Mouse (Mus musculus): ENCODE results near the gene S100a5. TPM values are rescaled to one million over a fixed set of nuclear protein-coding genes. Genes with fewer than 3 reads are reported as not detected.

S100a5 gene
- not detected in 2 replicates for polyA plus RNA-seq (2014; fragmentation: Nextera tagmentation; extraction: Ambion mirVana)

- no peak for DNase-seq (ENCODE audit: low spot score)
- 59% methylated on average over 3 of the region's 3 CpGs for WGBS
These were observed at the start of gene S100a5 for GRCm38 (mm10) chr3:90608223-90608622. TSS of gene S100a5 (plus strand) at chr3:90608523.

DNA sequence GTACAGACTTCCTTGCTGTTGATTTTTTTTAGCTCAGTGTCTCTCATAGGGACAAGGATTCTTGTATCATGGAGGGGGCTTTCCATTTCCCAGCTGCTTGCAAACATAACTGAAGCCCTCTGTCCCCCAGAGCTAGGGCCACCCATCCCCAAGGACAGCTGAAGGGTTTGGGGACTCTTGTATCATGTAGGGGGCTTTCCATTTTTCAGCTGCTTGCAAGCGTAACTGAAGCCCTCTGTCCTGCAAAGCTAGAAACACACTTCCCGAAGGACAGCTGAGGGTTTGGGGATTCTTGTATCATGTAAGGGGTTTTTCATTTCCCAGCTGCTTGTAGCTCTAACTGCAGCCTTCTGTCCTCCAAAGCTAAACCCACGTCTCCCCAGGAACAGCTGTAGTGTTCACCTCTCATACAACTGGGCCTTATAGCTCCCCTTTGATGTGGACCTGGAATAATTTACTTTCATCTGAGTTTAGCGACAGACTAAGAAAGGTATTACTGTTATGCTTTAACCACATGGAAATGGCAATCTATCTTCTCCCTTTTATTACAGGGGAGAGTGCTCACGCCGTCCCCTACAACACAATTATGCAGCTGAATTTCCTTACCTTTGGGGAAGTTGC lies 48.2 kb upstream of the S100a5 start, which contains the start of gene S100a3:
Gene S100a3, plus strand, starts transcription at position 571 of the 621 bp plus-strand sequence.
- WGBS = 79% methylated on average over 6 of the region's 6 CpGs
- Histone ChIP-seq H3K27me3 (ENCODE audit: control insufficient read depth, insufficient read depth, low read length) (no peaks in the 10 kb centered on the region), H3K4me3 (ENCODE audit: low read depth, low read length) (no peak within 1 kb of the TSS), H3K4me2 (ENCODE audit: low read depth, low read length) (no peak within 1 kb of the TSS), H3K9ac (replicated peaks; ENCODE audit: low read length) (no peak within 1 kb of the TSS), H3K9me3 (replicated peaks; ENCODE audit: control insufficient read depth, low read length) (no peaks in the 10 kb centered on the region), H3K4me1 (ENCODE audit: control insufficient read depth, insufficient read depth, low read length) (no peaks in the 10 kb centered on the region), H3K36me3 (replicated peaks; ENCODE audit: control insufficient read depth, insufficient read depth, low read depth, low read length) (no peaks in the 10 kb centered on the region), H3K27ac (replicated peaks; ENCODE audit: low read depth, low read length) (no peak within 1 kb of the TSS)
- ATAC-seq (replicated peaks; ENCODE audit: insufficient number of reproducible peaks, low FRiP score, low TSS enrichment, low read depth) (no peak), DNase-seq (ENCODE audit: low spot score) (no peak)

More at GRCm38 (mm10) chr3:90608223-90608622, at the start of gene S100a5:
- H3K4me3 ChIP-seq (ENCODE audit: low read depth, low read length) = no peak within 1 kb of the TSS
- no peak within 1 kb of the TSS for H3K4me2 ChIP-seq (ENCODE audit: low read depth, low read length)
- H3K27me3 ChIP-seq (ENCODE audit: control insufficient read depth, insufficient read depth, low read length) = no peaks in the 10 kb centered on the region
- H3K36me3 ChIP-seq (replicated peaks; ENCODE audit: control insufficient read depth, insufficient read depth, low read depth, low read length) = no peaks in the 10 kb centered on the region
- H3K27ac ChIP-seq (replicated peaks; ENCODE audit: low read depth, low read length) = no peak within 1 kb of the TSS
- ATAC-seq (replicated peaks; ENCODE audit: insufficient number of reproducible peaks, low FRiP score, low TSS enrichment, low read depth) = no peak
- H3K9me3 ChIP-seq (replicated peaks; ENCODE audit: control insufficient read depth, low read length) = no peaks in the 10 kb centered on the region
- H3K4me1 ChIP-seq (ENCODE audit: control insufficient read depth, insufficient read depth, low read length) = no peaks in the 10 kb centered on the region; the same call in 1 of the 2 replicates
- H3K9ac ChIP-seq (replicated peaks; ENCODE audit: low read length) = no peak within 1 kb of the TSS

GRCm38 (mm10) chr3:90574691-90575090 lies 33.6 kb upstream of the S100a5 start:
- Histone ChIP-seq H3K27me3 (ENCODE audit: control insufficient read depth, insufficient read depth, low read length) (no peaks in the 10 kb centered on the region), H3K4me2 (ENCODE audit: low read depth, low read length) (no peak overlapping the region), H3K4me3 (ENCODE audit: low read depth, low read length) (no peak overlapping the region), H3K4me1 (ENCODE audit: control insufficient read depth, insufficient read depth, low read length) (no peaks in the 10 kb centered on the region), H3K9me3 (replicated peaks; ENCODE audit: control insufficient read depth, low read length) (no peaks in the 10 kb centered on the region), H3K36me3 (replicated peaks; ENCODE audit: control insufficient read depth, insufficient read depth, low read depth, low read length) (no peaks in the 10 kb centered on the region), H3K9ac (replicated peaks; ENCODE audit: low read length) (no peak overlapping the region), H3K27ac (replicated peaks; ENCODE audit: low read depth, low read length) (no peak overlapping the region)
- no peak for DNase-seq (ENCODE audit: low spot score)
- WGBS = 86% methylated on average over 5 of the region's 5 CpGs
- ATAC-seq (replicated peaks; ENCODE audit: insufficient number of reproducible peaks, low FRiP score, low TSS enrichment, low read depth) = no peak

DNA sequence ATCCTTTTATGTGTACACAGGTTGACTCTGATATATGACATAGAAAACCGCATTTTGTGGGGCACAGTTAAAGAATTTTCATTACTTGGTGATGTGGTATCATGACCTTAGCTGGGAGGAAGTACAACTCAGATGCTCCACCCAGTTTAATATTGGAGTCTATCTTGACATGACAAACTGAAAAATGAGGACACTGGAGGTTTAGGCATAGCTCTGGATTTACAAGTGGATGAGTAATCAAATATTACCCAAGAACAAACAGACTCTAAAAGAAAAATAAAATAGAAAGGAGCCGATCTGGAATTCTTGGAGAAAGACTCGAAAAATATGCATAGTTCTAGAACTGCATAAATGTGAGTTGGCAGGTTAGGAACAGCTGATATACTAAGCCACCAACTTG lies 33.0 kb upstream of the S100a5 start:
- WGBS = 90% methylated on average over 3 of the region's 3 CpGs
- H3K9ac ChIP-seq (replicated peaks; ENCODE audit: low read length) = no peak overlapping the region
- H3K27ac ChIP-seq (replicated peaks; ENCODE audit: low read depth, low read length) = no peak overlapping the region
- H3K9me3 ChIP-seq (replicated peaks; ENCODE audit: control insufficient read depth, low read length) = no peaks in the 10 kb centered on the region
- no peak overlapping the region for H3K4me2 ChIP-seq (ENCODE audit: low read depth, low read length)
- ATAC-seq (replicated peaks; ENCODE audit: insufficient number of reproducible peaks, low FRiP score, low TSS enrichment, low read depth) = no peak
- DNase-seq (ENCODE audit: low spot score) = no peak
- no peaks in the 10 kb centered on the region for H3K4me1 ChIP-seq (ENCODE audit: control insufficient read depth, insufficient read depth, low read length)
- no peak overlapping the region for H3K4me3 ChIP-seq (ENCODE audit: low read depth, low read length)
- H3K27me3 ChIP-seq (ENCODE audit: control insufficient read depth, insufficient read depth, low read length) = no peaks in the 10 kb centered on the region
- H3K36me3 ChIP-seq (replicated peaks; ENCODE audit: control insufficient read depth, insufficient read depth, low read depth, low read length) = no peaks in the 10 kb centered on the region

DNA sequence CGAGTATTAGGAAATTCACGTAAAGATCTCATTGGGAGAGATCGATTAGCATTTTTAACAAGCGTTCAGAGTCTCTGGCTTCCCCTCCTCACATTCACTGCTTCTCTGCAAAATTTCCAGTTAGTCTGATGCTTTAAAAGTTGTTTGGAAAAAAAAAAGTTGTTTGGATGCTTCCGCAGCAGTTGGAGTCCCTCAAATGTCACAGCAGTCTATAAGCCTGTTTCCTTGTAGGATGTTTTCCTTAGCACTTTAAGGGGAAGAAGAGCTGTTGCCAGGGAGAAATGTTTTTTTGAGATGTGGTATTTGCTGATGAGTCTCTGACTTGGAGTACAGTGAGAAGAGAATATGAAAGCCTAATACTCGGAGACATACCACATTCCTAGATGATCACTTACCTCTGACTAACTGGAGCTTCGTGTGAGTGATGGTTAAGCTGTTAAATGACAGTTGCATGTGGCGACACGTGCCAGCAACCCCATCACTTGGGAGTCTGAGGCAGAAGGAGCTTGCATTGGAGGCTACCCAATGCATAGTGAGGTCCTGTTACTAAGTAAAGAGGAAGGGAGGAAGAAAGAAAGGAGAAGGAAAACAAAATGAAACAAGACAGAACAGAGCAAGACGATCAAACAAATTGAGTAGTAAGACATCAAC lies 31.8 kb upstream of the S100a5 start:
- Histone ChIP-seq H3K4me1 (ENCODE audit: control insufficient read depth, insufficient read depth, low read length) (no peaks in the 10 kb centered on the region), H3K27me3 (ENCODE audit: control insufficient read depth, insufficient read depth, low read length) (no peaks in the 10 kb centered on the region), H3K36me3 (replicated peaks; ENCODE audit: control insufficient read depth, insufficient read depth, low read depth, low read length) (no peaks in the 10 kb centered on the region), H3K27ac (replicated peaks; ENCODE audit: low read depth, low read length) (no peak overlapping the region), H3K9me3 (replicated peaks; ENCODE audit: control insufficient read depth, low read length) (no peaks in the 10 kb centered on the region), H3K4me2 (ENCODE audit: low read depth, low read length) (no peak overlapping the region), H3K9ac (replicated peaks; ENCODE audit: low read length) (no peak overlapping the region), H3K4me3 (ENCODE audit: low read depth, low read length) (no peak overlapping the region)
- no peak for ATAC-seq (replicated peaks; ENCODE audit: insufficient number of reproducible peaks, low FRiP score, low TSS enrichment, low read depth)
- WGBS = 73% methylated on average over 10 of the region's 10 CpGs
- no peak for DNase-seq (ENCODE audit: low spot score)

DNA sequence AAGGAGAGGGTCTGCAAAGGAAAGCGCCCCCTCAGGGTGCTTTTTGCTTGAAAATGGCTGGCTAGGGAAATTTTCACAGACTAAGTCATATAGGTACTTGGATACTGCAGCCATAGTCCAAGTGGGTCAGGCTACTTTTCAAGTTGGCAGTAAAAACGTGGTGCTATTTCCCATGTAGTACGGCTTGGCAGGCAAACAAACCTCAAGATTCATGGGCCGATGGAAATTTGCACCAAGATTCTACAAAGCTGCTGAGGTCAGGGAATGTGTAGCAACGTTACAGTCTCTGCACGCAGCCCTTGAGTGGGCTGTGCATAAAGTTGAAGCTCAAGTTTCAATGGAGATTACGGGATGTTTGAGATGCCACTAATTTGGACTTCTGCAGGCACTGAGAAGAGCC lies 28.9 kb upstream of the S100a5 start:
- Histone ChIP-seq H3K27ac (replicated peaks; ENCODE audit: low read depth, low read length) (no peak overlapping the region), H3K27me3 (ENCODE audit: control insufficient read depth, insufficient read depth, low read length) (no peaks in the 10 kb centered on the region), H3K9me3 (replicated peaks; ENCODE audit: control insufficient read depth, low read length) (no peaks in the 10 kb centered on the region), H3K4me1 (ENCODE audit: control insufficient read depth, insufficient read depth, low read length) (no peaks in the 10 kb centered on the region), H3K36me3 (replicated peaks; ENCODE audit: control insufficient read depth, insufficient read depth, low read depth, low read length) (no peaks in the 10 kb centered on the region), H3K9ac (replicated peaks; ENCODE audit: low read length) (no peak overlapping the region), H3K4me2 (ENCODE audit: low read depth, low read length) (no peak overlapping the region), H3K4me3 (ENCODE audit: low read depth, low read length) (no peak overlapping the region)
- DNase-seq (ENCODE audit: low spot score) (no peak), ATAC-seq (replicated peaks; ENCODE audit: insufficient number of reproducible peaks, low FRiP score, low TSS enrichment, low read depth) (no peak)
- 61% methylated on average over 7 of the region's 7 CpGs for WGBS

DNA sequence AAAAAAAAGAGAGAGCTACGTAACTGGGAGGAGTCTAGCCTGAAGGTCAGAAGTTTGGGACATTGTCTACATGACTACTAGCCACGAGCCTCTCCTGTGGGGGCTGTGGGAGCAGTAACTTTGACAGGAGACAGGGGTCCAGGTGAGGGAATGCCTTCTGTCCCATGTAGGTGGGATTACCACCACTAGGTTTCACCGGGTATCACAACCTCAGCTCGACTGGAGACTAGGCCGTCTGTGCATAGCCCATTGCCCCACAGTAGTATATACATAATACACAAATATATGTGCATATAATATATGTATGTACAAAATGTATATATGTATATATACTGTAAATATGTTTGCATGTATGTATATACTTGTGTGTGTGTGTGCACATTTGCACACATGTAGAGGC lies 27.2 kb upstream of the S100a5 start:
- no peak for ATAC-seq (replicated peaks; ENCODE audit: insufficient number of reproducible peaks, low FRiP score, low TSS enrichment, low read depth)
- Histone ChIP-seq H3K9ac (replicated peaks; ENCODE audit: low read length) (no peak overlapping the region), H3K36me3 (replicated peaks; ENCODE audit: control insufficient read depth, insufficient read depth, low read depth, low read length) (no peaks in the 10 kb centered on the region), H3K9me3 (replicated peaks; ENCODE audit: control insufficient read depth, low read length) (no peaks in the 10 kb centered on the region), H3K4me1 (ENCODE audit: control insufficient read depth, insufficient read depth, low read length) (no peaks in the 10 kb centered on the region), H3K4me2 (ENCODE audit: low read depth, low read length) (no peak overlapping the region), H3K27me3 (ENCODE audit: control insufficient read depth, insufficient read depth, low read length) (no peaks in the 10 kb centered on the region), H3K4me3 (ENCODE audit: low read depth, low read length) (no peak overlapping the region), H3K27ac (replicated peaks; ENCODE audit: low read depth, low read length) (no peak overlapping the region)
- WGBS = 88% methylated on average over 5 of the region's 5 CpGs
- no peak for DNase-seq (ENCODE audit: low spot score)

DNA sequence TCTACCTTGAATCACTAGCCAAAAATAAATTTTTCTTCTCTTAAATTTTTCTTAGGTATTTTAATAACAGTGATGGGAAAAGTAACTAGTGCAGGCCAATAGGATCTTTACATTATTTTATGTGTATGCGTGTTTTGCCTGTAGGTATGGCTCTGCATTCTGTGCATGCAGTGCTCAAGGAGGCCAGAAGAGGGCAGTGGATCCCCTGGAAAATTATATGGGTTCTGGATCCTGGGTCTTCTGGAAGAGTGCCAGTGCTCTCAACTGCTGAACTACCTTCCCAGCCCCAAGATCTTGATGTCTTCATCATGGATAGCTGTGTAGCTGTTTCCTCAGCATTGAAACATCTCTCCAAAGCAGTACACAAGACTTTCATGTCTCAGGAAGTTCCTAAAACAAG lies 26.2 kb upstream of the S100a5 start:
- ATAC-seq (replicated peaks; ENCODE audit: insufficient number of reproducible peaks, low FRiP score, low TSS enrichment, low read depth) (no peak), DNase-seq (ENCODE audit: low spot score) (no peak)
- H3K9me3 ChIP-seq (replicated peaks; ENCODE audit: control insufficient read depth, low read length) = no peaks in the 10 kb centered on the region
- H3K4me3 ChIP-seq (ENCODE audit: low read depth, low read length) = no peak overlapping the region
- 91% methylated on average over 1 of the region's 1 CpGs for WGBS
- H3K9ac ChIP-seq (replicated peaks; ENCODE audit: low read length) = no peak overlapping the region
- H3K4me1 ChIP-seq (ENCODE audit: control insufficient read depth, insufficient read depth, low read length) = no peaks in the 10 kb centered on the region
- no peak overlapping the region for H3K27ac ChIP-seq (replicated peaks; ENCODE audit: low read depth, low read length)
- no peak overlapping the region for H3K4me2 ChIP-seq (ENCODE audit: low read depth, low read length)
- H3K36me3 ChIP-seq (replicated peaks; ENCODE audit: control insufficient read depth, insufficient read depth, low read depth, low read length) = no peaks in the 10 kb centered on the region
- no peaks in the 10 kb centered on the region for H3K27me3 ChIP-seq (ENCODE audit: control insufficient read depth, insufficient read depth, low read length)
